Mouse (Mus musculus): ENCODE measurements around the gene Ccl17. TPM values are rescaled to one million over a fixed set of nuclear protein-coding genes. Genes with fewer than 3 reads are reported as not detected.
A peak's percentile ranks its signal among the peaks of the same experiment; 100 is the strongest.

Ccl17 gene
- polyA plus RNA-seq (2014; fragmentation: Nextera tagmentation; extraction: Ambion mirVana), result 0.56 TPM in 1 of 2 replicates, not detected in the other

- H3K4me3 ChIP-seq (ENCODE audit: low read depth, low read length), result no peak within 1 kb of the TSS
- H3K27ac ChIP-seq (ENCODE audit: low read length), result no peak within 1 kb of the TSS
- no peak within 1 kb of the TSS for H3K4me2 ChIP-seq (replicated peaks; ENCODE audit: low read depth, low read length)
- H3K9ac ChIP-seq (replicated peaks; ENCODE audit: low read depth, low read length), result no peak within 1 kb of the TSS
- ATAC-seq (ENCODE audit: insufficient number of reproducible peaks, insufficient read depth, low FRiP score, low read depth), result no peak
- H3K9me3 ChIP-seq (ENCODE audit: control insufficient read depth, low read depth, low read length), result no peaks in the 10 kb centered on the region
- no peaks in the 10 kb centered on the region for H3K36me3 ChIP-seq (ENCODE audit: control insufficient read depth, insufficient read depth, low read length)
- H3K4me1 ChIP-seq (ENCODE audit: control insufficient read depth, insufficient read depth, low read length), result 0 out of 2 replicates have a peak, but pooled peaks cover 3% of the 10 kb centered on the region
- WGBS, result 40% methylated on average over 3 of the region's 3 CpGs
- H3K27me3 ChIP-seq (ENCODE audit: control insufficient read depth, insufficient read depth, low read length), result no peaks in the 10 kb centered on the region
Observed at GRCm38 (mm10) chr8:94810153-94810552, at the start of gene Ccl17. TSS of gene Ccl17 (plus strand) at chr8:94810453.

DNA sequence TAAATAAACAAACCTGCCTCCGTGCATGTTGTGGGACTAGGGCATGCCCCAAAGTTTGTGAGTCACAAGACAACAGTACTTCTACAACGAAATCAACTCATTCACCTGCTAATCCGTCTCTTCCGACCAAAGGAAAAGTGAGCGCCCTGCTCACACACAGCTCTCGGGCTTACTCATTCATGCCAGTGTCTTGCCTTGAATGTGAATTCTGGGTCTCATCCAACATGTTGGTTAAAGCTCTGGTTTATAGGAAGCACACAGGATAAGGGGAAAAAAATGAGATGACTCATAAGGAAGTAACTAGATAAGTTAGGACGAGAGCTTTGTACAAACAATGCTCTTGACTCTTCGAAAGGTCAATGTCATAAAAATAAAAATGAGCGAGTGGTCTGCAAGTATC, 43.2 kb upstream of the Ccl17 start:
- H3K27me3 ChIP-seq (ENCODE audit: control insufficient read depth, insufficient read depth, low read length), result 0 out of 2 replicates have a peak, but pooled peaks cover 4% of the 10 kb centered on the region
- H3K9ac ChIP-seq (replicated peaks; ENCODE audit: low read depth, low read length), result no peak overlapping the region
- H3K27ac ChIP-seq (ENCODE audit: low read length), result no peak overlapping the region
- H3K4me1 ChIP-seq (ENCODE audit: control insufficient read depth, insufficient read depth, low read length), result peaks cover 10% of the 10 kb centered on the region; the same call in 1 of the 2 replicates
- no peak overlapping the region for H3K4me2 ChIP-seq (replicated peaks; ENCODE audit: low read depth, low read length)
- H3K9me3 ChIP-seq (ENCODE audit: control insufficient read depth, low read depth, low read length), result no peaks in the 10 kb centered on the region
- H3K36me3 ChIP-seq (ENCODE audit: control insufficient read depth, insufficient read depth, low read length), result no peaks in the 10 kb centered on the region
- H3K4me3 ChIP-seq (ENCODE audit: low read depth, low read length), result no peak overlapping the region
- ATAC-seq (ENCODE audit: insufficient number of reproducible peaks, insufficient read depth, low FRiP score, low read depth), result no peak
- 55% methylated on average over 9 of the region's 9 CpGs for WGBS

DNA sequence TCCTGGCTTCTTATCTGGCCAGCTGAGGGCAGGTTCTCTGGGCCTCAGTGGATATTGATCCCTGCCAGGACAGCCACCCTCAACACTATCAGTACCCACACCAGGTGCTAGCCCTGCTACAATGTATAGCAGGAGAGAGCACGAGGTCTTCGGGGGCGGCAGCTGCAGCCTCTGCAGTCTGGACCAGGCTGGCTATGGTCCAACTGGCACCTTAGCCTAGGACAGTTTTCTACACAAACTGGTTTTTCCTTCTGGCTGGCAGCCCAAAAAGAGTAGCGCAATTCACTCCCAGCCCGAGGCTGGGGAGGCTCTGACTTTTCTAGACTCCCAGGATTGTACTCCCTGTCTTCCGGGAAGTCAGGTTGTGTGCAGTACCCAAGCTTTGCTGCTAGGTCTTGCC, 39.3 kb upstream of the Ccl17 start:
- H3K36me3 ChIP-seq (ENCODE audit: control insufficient read depth, insufficient read depth, low read length), result no peaks in the 10 kb centered on the region
- H3K9ac ChIP-seq (replicated peaks; ENCODE audit: low read depth, low read length), result no peak overlapping the region
- H3K27ac ChIP-seq (ENCODE audit: low read length), result no peak overlapping the region
- no peak overlapping the region for H3K4me3 ChIP-seq (ENCODE audit: low read depth, low read length)
- 0 out of 2 replicates have a peak overlapping the region, but pooled peaks have one; percentile 84 for H3K4me2 ChIP-seq (replicated peaks; ENCODE audit: low read depth, low read length)
- WGBS, result 28% methylated on average over 6 of the region's 6 CpGs
- ATAC-seq (ENCODE audit: insufficient number of reproducible peaks, insufficient read depth, low FRiP score, low read depth), result 0 out of 2 replicates have a peak, but pooled peaks have one; percentile 62
- no peaks in the 10 kb centered on the region for H3K9me3 ChIP-seq (ENCODE audit: control insufficient read depth, low read depth, low read length)
- H3K27me3 ChIP-seq (ENCODE audit: control insufficient read depth, insufficient read depth, low read length), result peaks cover 16% of the 10 kb centered on the region
- peaks cover 10% of the 10 kb centered on the region; the same call in 1 of the 2 replicates for H3K4me1 ChIP-seq (ENCODE audit: control insufficient read depth, insufficient read depth, low read length)

DNA sequence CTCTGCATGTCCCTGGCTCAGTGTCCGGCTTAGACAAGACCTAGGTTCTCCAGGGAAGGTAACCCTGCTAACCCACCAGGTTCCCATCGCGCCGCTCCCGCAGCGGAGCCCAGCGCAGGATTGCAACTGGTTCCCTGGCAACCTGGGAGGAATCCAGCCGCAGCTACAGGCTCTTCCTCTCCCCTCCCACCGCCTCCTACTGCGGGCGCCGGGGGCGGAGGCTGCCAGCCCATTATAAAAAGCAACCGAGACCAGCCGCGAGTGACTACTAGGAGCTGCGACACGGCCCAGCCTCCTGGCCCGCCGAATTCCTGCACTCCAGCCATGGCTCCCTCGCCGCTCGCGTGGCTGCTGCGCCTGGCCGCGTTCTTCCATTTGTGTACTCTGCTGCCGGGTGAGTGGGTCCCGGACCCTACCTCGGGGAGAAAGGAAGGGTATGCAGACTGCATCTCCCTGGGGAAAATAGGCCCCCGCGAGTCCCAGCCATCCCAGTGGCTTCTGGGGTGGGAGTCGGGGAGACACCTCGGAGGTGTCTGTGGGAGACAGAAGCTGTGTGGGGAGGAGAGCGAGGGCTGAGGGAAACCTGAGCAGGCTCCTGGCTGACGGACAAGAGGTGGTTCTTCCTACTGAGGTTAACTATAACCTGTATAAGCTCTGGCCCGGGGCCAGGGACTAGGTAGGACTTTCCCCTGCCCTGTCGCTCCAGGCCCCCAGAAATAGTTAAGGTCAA, 38.1 kb upstream of the Ccl17 start, which contains the start of gene Cx3cl1:
Gene Cx3cl1 (plus strand): TSS at position 69 of the 730 bp plus-strand sequence.
- peak within 1 kb of the TSS; percentile 47 for H3K4me3 ChIP-seq (ENCODE audit: low read depth, low read length)
- H3K27ac ChIP-seq (ENCODE audit: low read length), result no peak within 1 kb of the TSS
- H3K27me3 ChIP-seq (ENCODE audit: control insufficient read depth, insufficient read depth, low read length), result peaks cover 16% of the 10 kb centered on the region
- H3K9me3 ChIP-seq (ENCODE audit: control insufficient read depth, low read depth, low read length), result no peaks in the 10 kb centered on the region
- peak within 1 kb of the TSS; percentile 22; the same call in 1 of the 2 replicates for H3K9ac ChIP-seq (replicated peaks; ENCODE audit: low read depth, low read length)
- peaks cover 10% of the 10 kb centered on the region; the same call in 1 of the 2 replicates for H3K4me1 ChIP-seq (ENCODE audit: control insufficient read depth, insufficient read depth, low read length)
- ATAC-seq (ENCODE audit: insufficient number of reproducible peaks, insufficient read depth, low FRiP score, low read depth), result peak; percentile 75
- under 1% methylated on average over 38 of the region's 38 CpGs for WGBS
- H3K36me3 ChIP-seq (ENCODE audit: control insufficient read depth, insufficient read depth, low read length), result no peaks in the 10 kb centered on the region
- peak within 1 kb of the TSS; percentile 84 for H3K4me2 ChIP-seq (replicated peaks; ENCODE audit: low read depth, low read length)

- no peak overlapping the region for H3K27ac ChIP-seq (ENCODE audit: low read length)
- 50% methylated on average over 6 of the region's 6 CpGs for WGBS
- H3K4me2 ChIP-seq (replicated peaks; ENCODE audit: low read depth, low read length), result peak overlapping the region; percentile 84; the same call in 1 of the 2 replicates
- H3K9me3 ChIP-seq (ENCODE audit: control insufficient read depth, low read depth, low read length), result no peaks in the 10 kb centered on the region
- H3K9ac ChIP-seq (replicated peaks; ENCODE audit: low read depth, low read length), result no peak overlapping the region
- peaks cover 10% of the 10 kb centered on the region; the same call in 1 of the 2 replicates for H3K4me1 ChIP-seq (ENCODE audit: control insufficient read depth, insufficient read depth, low read length)
- H3K4me3 ChIP-seq (ENCODE audit: low read depth, low read length), result no peak overlapping the region
- no peak for ATAC-seq (ENCODE audit: insufficient number of reproducible peaks, insufficient read depth, low FRiP score, low read depth)
- H3K36me3 ChIP-seq (ENCODE audit: control insufficient read depth, insufficient read depth, low read length), result no peaks in the 10 kb centered on the region
- peaks cover 16% of the 10 kb centered on the region for H3K27me3 ChIP-seq (ENCODE audit: control insufficient read depth, insufficient read depth, low read length)
Observed at GRCm38 (mm10) chr8:94773048-94773447, 37.2 kb upstream of the Ccl17 start.

DNA sequence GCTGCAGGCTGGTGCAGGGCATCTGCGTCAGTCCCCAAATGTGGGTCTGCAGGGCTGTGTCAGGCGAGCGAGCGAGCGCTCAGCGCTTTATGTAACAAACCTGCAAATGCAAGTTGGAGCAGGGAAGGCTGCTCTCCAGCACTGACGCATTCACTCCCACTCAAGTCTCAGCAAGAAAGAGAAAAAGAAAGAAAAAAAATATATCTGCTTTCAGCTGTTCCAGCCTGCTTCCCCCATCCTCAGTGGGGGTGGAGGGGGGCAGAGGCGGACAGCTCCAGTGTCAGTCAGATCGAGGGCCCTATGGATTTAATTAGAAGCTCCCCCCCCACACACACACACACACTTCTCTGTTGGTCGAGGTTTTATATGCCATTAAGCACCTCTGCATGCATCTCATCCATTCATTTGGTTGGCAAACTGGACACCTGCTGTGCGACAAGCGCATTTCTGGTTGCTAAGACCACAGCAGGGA, 36.5 kb upstream of the Ccl17 start:
- H3K9ac ChIP-seq (replicated peaks; ENCODE audit: low read depth, low read length), result no peak overlapping the region
- H3K4me3 ChIP-seq (ENCODE audit: low read depth, low read length), result no peak overlapping the region
- H3K27me3 ChIP-seq (ENCODE audit: control insufficient read depth, insufficient read depth, low read length), result peaks cover 16% of the 10 kb centered on the region
- 20% methylated on average over 12 of the region's 12 CpGs for WGBS
- H3K4me2 ChIP-seq (replicated peaks; ENCODE audit: low read depth, low read length), result peak overlapping the region; percentile 18; the same call in 1 of the 2 replicates
- H3K9me3 ChIP-seq (ENCODE audit: control insufficient read depth, low read depth, low read length), result no peaks in the 10 kb centered on the region
- peaks cover 16% of the 10 kb centered on the region for H3K4me1 ChIP-seq (ENCODE audit: control insufficient read depth, insufficient read depth, low read length)
- H3K27ac ChIP-seq (ENCODE audit: low read length), result no peak overlapping the region
- no peak for ATAC-seq (ENCODE audit: insufficient number of reproducible peaks, insufficient read depth, low FRiP score, low read depth)
- no peaks in the 10 kb centered on the region for H3K36me3 ChIP-seq (ENCODE audit: control insufficient read depth, insufficient read depth, low read length)

GRCm38 (mm10) chr8:94774601-94775000, 35.7 kb upstream of the Ccl17 start:
- H3K27me3 ChIP-seq (ENCODE audit: control insufficient read depth, insufficient read depth, low read length), result peaks cover 16% of the 10 kb centered on the region
- no peak overlapping the region for H3K27ac ChIP-seq (ENCODE audit: low read length)
- H3K36me3 ChIP-seq (ENCODE audit: control insufficient read depth, insufficient read depth, low read length), result no peaks in the 10 kb centered on the region
- no peaks in the 10 kb centered on the region for H3K9me3 ChIP-seq (ENCODE audit: control insufficient read depth, low read depth, low read length)
- no peak overlapping the region for H3K4me3 ChIP-seq (ENCODE audit: low read depth, low read length)
- WGBS, result 84% methylated on average over 1 of the region's 1 CpGs
- H3K4me2 ChIP-seq (replicated peaks; ENCODE audit: low read depth, low read length), result no peak overlapping the region
- ATAC-seq (ENCODE audit: insufficient number of reproducible peaks, insufficient read depth, low FRiP score, low read depth), result no peak
- no peak overlapping the region for H3K9ac ChIP-seq (replicated peaks; ENCODE audit: low read depth, low read length)
- H3K4me1 ChIP-seq (ENCODE audit: control insufficient read depth, insufficient read depth, low read length), result peaks cover 18% of the 10 kb centered on the region

GRCm38 (mm10) chr8:94776346-94776745, 33.9 kb upstream of the Ccl17 start:
- no peaks in the 10 kb centered on the region for H3K9me3 ChIP-seq (ENCODE audit: control insufficient read depth, low read depth, low read length)
- no peak overlapping the region for H3K9ac ChIP-seq (replicated peaks; ENCODE audit: low read depth, low read length)
- 76% methylated on average over 2 of the region's 2 CpGs for WGBS
- no peak overlapping the region for H3K4me2 ChIP-seq (replicated peaks; ENCODE audit: low read depth, low read length)
- H3K27me3 ChIP-seq (ENCODE audit: control insufficient read depth, insufficient read depth, low read length), result peaks cover 15% of the 10 kb centered on the region
- no peak overlapping the region for H3K27ac ChIP-seq (ENCODE audit: low read length)
- H3K4me1 ChIP-seq (ENCODE audit: control insufficient read depth, insufficient read depth, low read length), result peaks cover 17% of the 10 kb centered on the region
- no peak overlapping the region for H3K4me3 ChIP-seq (ENCODE audit: low read depth, low read length)
- no peak for ATAC-seq (ENCODE audit: insufficient number of reproducible peaks, insufficient read depth, low FRiP score, low read depth)
- H3K36me3 ChIP-seq (ENCODE audit: control insufficient read depth, insufficient read depth, low read length), result no peaks in the 10 kb centered on the region
